Mouse (Mus musculus) lung, postnatal 25 days (tissue): ENCODE measurements around the gene Ptpn21.

Experiments used
- DNase-seq: peaks from one replicate; pipeline ENCODE4 v3.0.0; 2022; ENCODE audit warnings: low spot score

Gene Ptpn21

DNA sequence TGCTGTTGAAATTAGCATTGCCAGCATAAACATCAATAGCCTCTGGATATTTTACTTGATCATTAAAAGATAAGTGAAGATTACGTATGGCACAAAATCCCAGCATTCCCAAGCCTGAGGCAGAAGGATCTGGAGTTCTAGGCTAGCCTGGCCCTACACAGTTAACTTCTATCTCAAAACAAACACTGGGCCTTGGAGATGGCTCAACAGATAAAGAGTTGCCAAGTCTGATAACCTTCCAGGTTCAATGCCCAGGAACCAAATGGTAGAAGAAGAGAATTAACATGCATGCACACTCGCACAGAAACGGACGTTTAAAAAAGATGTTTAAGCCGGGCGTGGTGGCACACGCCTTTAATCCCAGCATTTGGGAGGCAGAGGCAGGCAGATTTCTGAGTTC is 13.0 kb downstream of the Ptpn21 start:
- DNase-seq, result no peak

DNA sequence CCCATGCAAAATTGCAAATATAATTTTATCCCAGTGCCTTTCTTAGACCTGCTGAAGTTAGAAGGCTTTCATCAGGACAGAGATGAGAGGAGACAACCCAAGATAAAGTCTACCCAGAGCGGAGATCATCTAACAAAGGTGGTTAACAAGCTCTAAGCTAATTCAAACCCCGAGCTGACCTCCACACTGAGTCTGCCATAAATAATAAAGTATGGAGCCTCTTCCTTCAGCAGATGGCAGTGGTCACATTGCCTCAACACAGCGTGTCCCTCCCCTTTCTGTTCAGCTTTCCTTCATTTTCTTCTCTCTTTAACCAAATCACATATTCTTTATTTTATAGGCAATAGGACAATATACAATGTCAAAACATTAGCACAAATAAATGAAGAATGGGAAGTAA is 16.2 kb downstream of the Ptpn21 start:
- DNase-seq, result no peak

DNA sequence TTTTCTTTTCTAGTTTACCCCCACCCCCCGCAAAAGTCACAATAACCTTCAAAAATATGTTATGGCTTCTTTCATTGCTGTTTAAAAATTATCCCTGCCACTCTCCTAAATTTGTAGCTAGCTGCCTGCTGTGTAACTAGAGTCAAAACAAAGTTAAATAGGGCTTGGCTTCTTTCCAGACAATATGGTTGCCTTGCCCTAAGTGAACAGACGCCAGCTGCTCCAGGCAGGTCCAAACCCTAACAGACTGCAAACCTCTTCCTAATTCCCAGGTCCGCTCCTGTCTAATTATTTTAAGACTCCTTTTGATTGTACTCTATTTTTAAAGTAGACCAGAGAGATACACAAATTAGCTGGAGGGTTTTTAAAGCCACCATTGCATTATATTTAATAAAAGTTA is 16.6 kb downstream of the Ptpn21 start:
- no peak for DNase-seq

DNA sequence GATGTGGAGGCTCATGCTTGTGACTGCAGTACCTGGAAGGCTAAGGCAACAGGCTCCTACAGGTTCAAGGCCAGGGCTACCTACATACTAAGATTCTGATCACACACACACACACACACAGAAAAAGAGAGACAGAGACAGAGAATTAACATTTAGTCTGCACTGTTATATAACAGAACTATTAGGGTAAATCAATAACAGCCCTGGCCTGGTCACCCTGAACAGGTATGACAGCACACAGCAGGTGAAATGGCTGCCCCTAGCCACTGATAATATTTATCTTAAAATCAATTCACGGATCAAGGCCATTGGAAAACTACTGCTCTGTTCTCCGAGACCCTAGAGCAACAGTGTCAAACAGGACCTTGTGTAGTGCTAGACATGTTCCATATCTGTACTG is 21.1 kb downstream of the Ptpn21 start:
- no peak for DNase-seq

DNA sequence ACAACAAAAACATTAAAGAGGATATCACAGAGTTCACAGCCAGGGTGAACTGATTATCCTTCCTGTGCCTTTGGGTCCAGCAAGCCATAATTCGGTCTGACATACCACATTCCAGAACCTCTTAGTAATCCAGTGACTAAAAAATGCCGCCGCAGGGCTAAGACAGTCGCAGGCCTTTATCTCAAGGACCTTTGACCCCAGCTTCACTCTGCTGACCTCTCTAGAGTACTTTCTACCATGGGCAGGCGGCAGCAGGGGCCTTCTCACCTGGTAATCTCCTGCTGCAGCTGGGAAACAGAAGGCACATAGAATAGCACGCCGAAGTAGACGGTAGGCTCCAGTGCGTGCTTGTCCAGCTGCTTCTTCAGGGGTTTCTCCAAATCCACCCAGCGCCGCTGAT is 22.4 kb downstream of the Ptpn21 start:
- no peak for DNase-seq

DNA sequence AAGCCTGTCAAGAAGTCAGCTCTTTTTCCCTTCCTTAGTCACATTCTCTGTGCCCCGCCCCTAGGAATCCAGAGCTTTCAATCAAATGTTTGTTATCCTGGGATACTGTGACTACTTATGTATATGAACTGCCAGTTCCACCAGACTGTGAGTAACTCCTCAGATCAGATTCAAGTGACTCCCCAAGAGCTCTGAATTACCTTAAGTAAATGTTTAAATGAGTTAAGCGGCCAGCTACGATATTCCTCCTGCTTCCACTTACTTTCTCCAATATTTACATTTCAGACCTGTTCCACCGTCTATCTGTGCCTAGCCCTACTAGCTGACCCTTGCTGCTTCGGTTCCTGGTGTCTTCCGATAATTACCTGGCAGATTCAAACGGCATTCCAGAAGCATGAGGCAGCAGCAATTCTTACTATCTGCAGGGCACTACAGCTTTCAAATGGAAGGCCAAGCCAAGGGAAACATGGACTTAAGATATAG is 23.5 kb downstream of the Ptpn21 start:
- DNase-seq, result peak; percentile 76

DNA sequence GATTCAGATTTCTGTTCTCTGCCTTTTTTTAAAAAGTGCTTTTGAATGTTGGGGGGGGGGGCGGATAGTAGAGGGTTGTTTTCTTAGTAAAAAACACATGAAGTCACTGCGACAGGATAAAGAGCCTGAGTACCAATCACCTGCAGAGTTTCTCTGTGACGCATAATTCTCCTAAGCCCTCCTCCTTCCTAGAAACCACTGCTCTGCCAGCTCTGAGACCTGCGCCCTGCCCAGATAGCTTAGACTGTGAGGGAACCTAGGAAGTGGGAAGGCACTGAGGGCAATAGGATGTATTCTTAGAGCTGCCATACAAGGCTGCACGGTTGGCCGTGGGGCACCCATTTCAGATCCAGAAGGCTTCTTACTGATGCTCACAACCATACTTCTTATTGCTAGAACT is 24.4 kb downstream of the Ptpn21 start:
- DNase-seq, result peak; percentile 36

DNA sequence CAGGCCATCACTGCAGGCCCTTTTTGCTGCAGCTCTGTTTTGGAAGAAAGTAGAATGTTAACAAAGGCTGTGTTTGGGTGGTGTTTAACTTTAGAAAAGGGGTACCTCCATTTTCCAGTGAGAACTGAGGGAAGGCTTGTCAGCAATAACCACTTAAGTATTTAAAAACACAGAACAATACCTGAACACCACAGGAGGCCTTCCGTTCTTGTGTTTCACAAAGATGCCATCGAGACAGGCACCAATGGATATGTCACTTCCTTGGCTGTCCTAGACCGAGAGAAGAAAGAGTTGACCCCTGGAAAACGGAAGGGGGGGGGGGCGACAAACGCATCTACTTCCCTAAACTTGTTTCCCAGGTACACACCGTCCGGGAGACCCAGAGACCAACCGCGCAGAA is 33.2 kb downstream of the Ptpn21 start:
- no peak for DNase-seq

DNA sequence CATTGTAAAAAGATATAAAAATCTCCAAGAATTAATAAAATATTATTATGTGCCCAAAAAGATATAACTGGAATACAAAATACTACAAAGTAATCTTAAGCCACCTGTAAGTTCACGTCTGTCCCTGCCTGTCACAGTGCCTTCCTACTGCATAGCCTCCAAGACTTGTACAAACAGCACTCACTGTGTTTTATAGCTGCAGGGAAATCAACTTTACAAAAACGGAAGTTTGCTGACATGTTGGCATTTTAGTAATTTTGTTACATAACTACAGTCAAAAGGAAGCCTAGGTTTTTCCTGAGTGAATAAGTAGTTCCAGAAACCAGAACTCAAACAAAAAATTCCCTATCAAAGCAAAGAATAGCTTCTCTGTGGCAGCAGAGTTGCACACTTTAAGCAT is 33.7 kb downstream of the Ptpn21 start:
- no peak for DNase-seq

DNA sequence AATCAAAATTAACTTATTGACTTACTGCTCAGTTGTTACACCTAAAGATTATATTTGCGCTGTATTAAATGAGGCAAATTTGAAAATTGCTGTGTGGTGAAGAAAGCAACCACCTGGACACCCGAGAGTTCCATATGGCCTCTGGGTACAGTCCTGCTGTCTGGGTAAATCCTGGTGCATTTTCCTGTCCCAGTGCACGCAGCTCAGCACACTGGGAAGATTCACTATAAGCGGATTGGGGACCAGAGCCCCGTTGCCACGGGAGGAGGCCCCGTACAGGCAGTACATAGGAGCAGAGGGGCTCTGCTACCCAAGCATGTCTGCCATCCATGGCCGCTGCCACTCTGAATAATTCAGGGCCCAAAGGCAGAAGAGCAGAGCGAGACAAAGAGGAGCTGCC is 35.6 kb downstream of the Ptpn21 start:
- no peak for DNase-seq

DNA sequence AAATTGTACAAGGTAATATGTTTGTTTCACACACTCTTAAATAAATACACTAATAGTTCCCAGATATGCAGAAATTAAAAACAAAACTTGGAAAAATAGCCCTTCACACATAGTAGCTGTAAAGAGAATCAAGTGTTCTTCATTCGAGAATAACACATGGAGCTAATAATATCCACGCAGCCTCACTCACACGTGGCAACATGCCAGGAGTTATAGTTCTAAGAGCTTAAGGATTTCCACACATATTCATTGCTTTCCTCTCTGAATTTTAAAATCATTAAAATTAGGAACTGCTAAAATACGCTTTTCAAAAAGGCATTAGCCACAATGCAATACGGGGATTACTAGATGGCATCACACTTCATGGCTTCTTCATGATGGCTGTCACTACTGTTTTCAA is 40.0 kb downstream of the Ptpn21 start:
- DNase-seq, result no peak

DNA sequence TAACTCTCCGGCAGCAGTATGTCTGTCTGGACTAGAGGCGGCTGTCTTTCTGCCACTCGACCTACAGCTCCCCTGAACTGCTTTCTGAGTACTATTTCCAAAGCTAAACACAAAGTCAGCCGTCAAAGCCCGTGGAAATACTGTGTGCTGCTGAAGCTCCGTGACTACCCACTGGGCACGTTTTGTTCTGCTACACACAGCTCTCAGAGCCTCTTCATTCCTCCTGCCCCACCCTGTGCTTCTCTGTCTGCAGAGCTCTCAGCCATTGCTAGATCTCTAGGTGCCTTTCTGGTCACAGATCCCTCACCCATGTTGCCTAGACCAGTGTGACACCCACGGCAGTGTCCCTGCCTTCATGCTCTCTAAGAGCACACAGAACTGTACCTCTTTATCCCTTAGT is 47.0 kb downstream of the Ptpn21 start:
- DNase-seq, result no peak

DNA sequence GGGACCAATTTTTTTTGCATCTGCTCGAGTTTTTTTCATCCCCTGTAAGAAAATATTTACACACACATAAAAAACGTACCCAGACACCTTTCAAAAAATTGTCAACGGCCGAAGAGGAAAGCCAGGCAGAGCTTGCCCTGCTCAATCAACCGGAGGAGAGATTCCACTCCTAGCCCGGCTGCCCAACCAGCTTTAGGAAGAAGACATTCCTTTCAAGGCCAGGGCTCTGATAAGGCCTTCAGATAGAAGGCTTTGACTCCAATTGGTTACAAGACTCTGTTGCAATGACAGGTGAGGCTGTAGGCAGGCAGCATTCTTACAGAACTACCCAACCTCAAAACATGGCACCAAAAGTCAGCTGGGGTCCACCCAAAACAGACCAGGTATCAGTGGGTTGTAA is 53.6 kb downstream of the Ptpn21 start:
- no peak for DNase-seq

DNA sequence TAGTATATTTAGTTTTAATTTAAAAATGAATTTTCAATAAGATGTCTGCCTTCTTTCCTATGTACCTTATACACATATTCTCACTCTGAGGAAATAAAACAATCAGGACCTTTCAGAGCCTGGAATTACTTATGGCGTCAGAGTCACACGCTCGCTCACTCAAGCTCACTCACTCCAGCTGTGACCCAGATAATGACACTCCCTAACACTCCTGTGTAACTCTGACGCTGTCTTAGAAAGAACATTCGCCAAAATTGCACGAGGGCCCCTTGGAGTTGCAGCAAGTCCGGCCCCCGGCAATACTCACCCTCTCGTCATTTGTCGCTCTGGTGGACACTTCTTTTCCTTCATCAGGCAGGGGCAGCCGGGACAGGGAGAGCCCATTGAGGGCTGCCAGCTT is 54.0 kb downstream of the Ptpn21 start:
- DNase-seq, result peak; percentile 14

DNA sequence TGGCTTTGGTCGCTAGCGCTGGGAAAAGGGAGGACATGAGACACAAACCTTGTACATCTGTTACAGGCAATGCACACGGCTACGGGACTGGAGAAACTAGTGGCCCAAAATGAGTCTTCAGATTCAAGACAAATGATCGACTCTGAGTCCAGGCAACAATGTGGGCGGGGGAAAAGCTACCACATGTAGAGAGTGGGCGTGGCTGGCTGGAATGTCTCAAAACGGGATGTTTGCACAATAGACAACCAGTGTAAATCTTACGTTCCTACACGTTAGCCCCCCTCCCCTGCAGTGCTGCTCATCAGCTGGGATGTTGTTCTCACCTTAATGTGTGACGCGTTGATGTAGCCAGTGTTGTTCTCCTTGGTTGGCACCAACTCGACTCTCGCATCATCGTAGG is 55.0 kb downstream of the Ptpn21 start:
- DNase-seq, result no peak

DNA sequence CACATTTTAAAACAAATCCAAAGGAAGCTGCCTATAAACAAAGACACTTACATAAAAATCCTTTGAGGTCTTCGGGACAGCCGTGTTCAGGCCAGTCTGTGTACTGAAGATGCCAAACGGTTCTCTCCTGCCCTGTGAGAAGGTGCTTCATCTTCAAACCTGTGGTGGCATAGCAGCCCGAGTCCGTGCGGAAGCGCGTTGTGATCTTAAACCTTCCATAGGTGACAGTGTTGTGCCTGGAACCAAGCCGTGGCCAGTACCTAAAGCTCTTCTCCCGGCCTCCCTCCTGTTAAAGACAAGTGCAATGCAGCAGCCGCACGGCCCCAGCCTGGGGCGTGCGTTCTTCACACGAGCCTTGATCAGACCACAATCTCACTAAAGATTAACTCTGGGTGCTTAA is 57.3 kb downstream of the Ptpn21 start:
- DNase-seq, result no peak

DNA sequence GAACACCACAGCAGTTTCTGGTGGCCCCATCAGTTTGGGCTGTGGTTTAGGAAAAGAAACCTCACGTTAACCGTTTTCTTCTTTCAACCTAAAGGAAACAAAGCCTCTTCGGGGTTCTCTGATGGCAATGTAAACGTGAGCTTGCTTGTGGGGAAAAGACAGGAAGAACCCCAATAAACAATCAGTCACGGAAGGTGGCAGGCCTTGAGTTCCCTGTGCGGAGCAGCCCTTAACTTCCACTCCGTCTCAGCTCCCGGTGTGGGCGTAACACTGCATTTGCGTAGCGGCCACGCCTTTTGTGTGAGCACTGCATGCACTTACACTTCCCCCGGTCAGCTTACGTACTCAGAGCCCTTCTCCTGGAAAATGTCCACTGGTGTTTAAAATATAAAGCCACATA is 59.9 kb downstream of the Ptpn21 start:
- no peak for DNase-seq

DNA sequence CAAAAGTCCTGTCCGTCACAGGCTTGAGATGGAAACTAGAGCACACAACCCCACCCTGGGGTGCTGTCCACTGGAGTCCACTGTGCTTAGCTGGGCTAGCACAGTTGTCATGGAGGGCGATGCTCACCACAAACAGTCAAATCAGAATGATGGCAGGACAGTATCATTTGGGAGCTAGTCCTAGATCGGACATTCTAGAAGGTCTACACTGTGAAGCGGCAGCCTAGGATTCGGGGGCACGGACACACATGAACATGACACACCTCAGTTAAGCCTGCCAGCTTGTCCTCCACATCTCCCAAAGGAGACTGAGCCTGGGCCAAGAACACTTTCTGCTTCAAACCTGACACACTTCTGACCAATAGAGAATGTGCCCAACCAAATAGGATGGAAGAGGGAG is 60.3 kb downstream of the Ptpn21 start:
- DNase-seq, result no peak

DNA sequence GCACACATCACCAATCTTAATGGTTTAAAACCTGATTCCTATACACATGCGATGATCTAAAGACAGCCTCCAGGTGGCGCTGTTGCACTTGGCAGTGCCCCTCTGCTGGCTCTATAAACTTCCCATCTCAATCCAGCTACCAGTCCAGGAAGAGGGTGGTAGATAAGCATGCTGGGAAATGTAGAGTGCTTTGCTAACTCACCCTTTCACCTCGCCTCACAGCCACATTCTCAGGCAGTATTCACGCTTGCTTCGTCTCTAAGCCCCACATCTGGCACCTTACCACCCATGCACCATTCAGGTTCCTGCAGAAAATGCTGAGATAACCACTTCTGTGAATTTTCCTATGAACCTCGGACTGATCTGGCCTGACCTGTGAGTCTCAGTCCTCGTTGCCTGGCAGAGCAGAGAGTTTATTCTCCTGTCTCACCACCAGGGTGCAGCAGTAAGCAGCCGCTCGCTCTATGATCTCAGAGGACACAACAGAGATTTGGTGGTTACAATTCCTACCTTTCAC is 62.5 kb downstream of the Ptpn21 start:
- peak; percentile 81 for DNase-seq

DNA sequence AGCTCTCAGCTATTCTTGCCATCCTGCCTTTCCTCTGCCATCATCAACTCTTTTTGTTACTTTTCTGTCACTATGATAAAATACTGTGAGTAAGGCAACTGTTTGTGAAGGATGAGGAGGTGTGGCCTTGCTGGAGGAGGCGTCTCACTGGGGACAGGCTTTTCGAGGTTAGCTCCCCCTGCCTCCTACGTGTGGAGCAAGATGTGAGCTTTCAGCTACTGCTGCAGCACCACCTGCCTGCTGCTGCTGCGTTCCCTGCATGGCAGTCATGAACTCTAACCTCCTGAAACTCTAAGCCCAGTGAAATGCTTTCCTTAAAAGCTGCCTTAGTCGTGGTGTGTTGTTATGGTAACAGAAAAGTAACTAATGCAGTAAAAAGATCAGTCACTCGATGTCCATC is 63.3 kb downstream of the Ptpn21 start:
- no peak for DNase-seq

DNA sequence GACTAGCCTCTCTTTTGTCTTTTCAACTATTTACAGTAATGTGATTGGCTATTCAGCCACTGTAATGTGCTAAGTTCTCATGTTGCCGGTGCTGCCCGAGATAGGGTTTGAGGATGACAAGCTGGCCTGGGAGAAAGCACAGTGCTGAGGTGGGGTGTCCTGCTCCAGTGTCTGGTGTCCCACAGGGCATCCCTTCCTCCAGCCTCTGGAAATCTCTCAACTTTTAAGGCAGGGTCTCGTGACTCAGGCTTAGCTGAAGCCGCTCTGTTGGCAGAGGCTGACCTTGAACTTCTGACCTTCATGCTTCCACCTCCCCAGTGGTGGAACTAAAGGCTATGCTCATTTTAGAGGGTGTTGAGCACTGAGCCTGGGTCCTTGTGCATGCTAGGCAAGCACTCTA is 66.8 kb downstream of the Ptpn21 start:
- no peak for DNase-seq

DNA sequence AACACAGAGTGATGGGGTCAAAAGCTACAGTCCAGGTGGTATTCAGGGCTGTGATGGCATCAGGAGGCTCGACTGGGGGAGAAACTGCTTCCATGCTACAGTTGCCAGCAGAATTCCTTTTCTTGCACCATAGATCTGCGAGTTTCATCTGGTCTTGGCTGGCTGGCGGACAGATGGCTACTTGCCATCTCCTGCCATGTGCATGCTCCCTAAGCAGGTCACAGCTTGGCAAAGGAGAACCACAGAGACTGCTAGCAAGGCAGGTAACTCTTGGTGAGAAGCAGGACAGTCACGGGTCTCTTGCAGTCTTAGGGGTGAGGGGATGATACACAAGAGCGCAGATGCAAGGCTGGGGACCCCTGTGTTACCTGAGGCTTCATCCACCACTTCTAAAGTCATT is 67.3 kb downstream of the Ptpn21 start:
- DNase-seq, result no peak

DNA sequence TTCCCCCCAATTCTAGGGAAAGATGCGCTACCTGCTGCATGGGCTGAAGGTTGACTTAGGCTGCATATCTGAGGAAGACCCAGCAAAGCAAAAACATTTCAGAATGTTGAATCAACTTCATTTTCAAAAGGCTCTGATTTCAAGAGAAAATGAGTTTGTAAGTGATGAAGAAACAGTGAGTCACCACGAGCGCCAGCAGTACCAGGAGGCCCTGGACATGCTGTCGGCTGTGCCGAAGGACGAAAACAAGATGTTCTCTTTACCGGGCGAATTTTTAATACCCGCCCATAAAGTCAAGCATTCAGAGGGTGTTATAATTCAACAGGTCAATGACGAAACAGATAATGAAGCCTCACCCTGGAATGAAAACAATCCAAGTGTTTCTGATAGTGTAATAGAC is 68.1 kb downstream of the Ptpn21 start:
- DNase-seq, result no peak

DNA sequence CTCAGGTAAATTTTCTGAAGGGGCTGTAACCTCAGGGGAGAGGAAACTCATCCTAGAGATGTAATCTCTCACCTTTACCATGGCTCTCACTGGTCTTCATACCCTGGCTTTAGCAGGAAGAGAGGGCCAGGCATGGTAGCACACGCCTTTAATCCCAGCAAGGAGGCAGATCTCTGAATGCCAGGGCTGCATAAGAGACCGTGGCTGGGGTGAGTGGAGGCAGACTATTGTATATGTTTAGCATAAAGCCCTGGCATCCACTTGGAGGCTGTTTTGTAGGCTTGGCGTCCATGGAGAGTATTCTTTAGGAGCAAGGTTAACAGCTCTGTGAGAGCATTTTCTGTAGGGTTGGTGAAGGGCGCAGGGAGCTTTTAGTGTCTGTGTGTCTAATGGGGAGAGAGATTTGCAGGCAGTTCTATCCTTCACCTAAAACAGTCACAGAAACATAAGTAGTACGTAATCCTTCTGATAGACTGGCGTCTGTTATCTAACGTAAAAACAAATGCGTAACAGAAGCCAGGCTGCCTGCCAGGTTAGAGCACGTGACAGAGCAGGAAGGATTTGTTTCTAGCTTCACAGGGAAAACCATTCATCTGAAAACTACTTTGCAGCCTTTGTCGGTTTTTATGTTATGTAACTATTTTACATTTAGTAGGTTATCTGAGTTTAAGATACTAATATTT is 68.9 kb downstream of the Ptpn21 start:
- peak; percentile 74 for DNase-seq
